Mouse (Mus musculus): ENCODE measurements around the gene Dst. TPM values are rescaled to one million over a fixed set of nuclear protein-coding genes. Genes with fewer than 3 reads are reported as not detected.

Dst gene
- polyA plus RNA-seq, 1 experiment from 2014 or later: 26.3 TPM

GRCm38 (mm10) chr1:34068341-34068740 lies 160.3 kb downstream of the Dst start:
- H3K9ac ChIP-seq (ENCODE audit: low read length): no peak overlapping the region
- H3K4me3 ChIP-seq (ENCODE audit: low read depth, low read length): no peak overlapping the region
- H3K4me1 ChIP-seq (replicated peaks; ENCODE audit: control insufficient read depth, insufficient read depth, low read length): no peaks in the 10 kb centered on the region
- ATAC-seq (replicated peaks; ENCODE audit: low FRiP score): no peak
- 61% methylated on average over 5 of the region's 5 CpGs for WGBS
- H3K4me2 ChIP-seq (ENCODE audit: low read depth, low read length, severe bottlenecking): no peak overlapping the region
- no peaks in the 10 kb centered on the region for H3K9me3 ChIP-seq (ENCODE audit: control insufficient read depth, low read length)
- no peaks in the 10 kb centered on the region for H3K27me3 ChIP-seq (ENCODE audit: control insufficient read depth, insufficient read depth, low read length)
- no peak for DNase-seq (ENCODE audit: low spot score)
- H3K36me3 ChIP-seq (ENCODE audit: control insufficient read depth, insufficient read depth, low read length): no peaks in the 10 kb centered on the region
- no peak overlapping the region for H3K27ac ChIP-seq (ENCODE audit: low read depth, low read length)

- Histone ChIP-seq H3K9me3 (ENCODE audit: control insufficient read depth, low read length) (no peaks in the 10 kb centered on the region), H3K4me1 (replicated peaks; ENCODE audit: control insufficient read depth, insufficient read depth, low read length) (peaks cover 7% of the 10 kb centered on the region), H3K27me3 (ENCODE audit: control insufficient read depth, insufficient read depth, low read length) (no peaks in the 10 kb centered on the region), H3K4me2 (ENCODE audit: low read depth, low read length, severe bottlenecking) (no peak overlapping the region), H3K4me3 (ENCODE audit: low read depth, low read length) (no peak overlapping the region), H3K27ac (ENCODE audit: low read depth, low read length) (no peak overlapping the region), H3K36me3 (ENCODE audit: control insufficient read depth, insufficient read depth, low read length) (no peaks in the 10 kb centered on the region), H3K9ac (ENCODE audit: low read length) (no peak overlapping the region)
- 88% methylated on average over 10 of the region's 10 CpGs for WGBS
- no peak for ATAC-seq (replicated peaks; ENCODE audit: low FRiP score)
- DNase-seq (ENCODE audit: low spot score): no peak
Measured at GRCm38 (mm10) chr1:34069514-34070290, 161.7 kb downstream of the Dst start.

- ATAC-seq (replicated peaks; ENCODE audit: low FRiP score) (no peak), DNase-seq (ENCODE audit: low spot score) (no peak)
- H3K9ac ChIP-seq (ENCODE audit: low read length): no peak overlapping the region
- no peak overlapping the region for H3K4me2 ChIP-seq (ENCODE audit: low read depth, low read length, severe bottlenecking)
- no peak overlapping the region for H3K4me3 ChIP-seq (ENCODE audit: low read depth, low read length)
- H3K27ac ChIP-seq (ENCODE audit: low read depth, low read length): no peak overlapping the region
- H3K4me1 ChIP-seq (replicated peaks; ENCODE audit: control insufficient read depth, insufficient read depth, low read length): peaks cover 10% of the 10 kb centered on the region
- H3K27me3 ChIP-seq (ENCODE audit: control insufficient read depth, insufficient read depth, low read length): no peaks in the 10 kb centered on the region
- 86% methylated on average over 7 of the region's 7 CpGs for WGBS
- H3K36me3 ChIP-seq (ENCODE audit: control insufficient read depth, insufficient read depth, low read length): no peaks in the 10 kb centered on the region
- no peaks in the 10 kb centered on the region for H3K9me3 ChIP-seq (ENCODE audit: control insufficient read depth, low read length)
Measured at GRCm38 (mm10) chr1:34070474-34070873, 162.4 kb downstream of the Dst start.

GRCm38 (mm10) chr1:34070991-34071639 lies 163.1 kb downstream of the Dst start:
- H3K36me3 ChIP-seq (ENCODE audit: control insufficient read depth, insufficient read depth, low read length): no peaks in the 10 kb centered on the region
- WGBS: 89% methylated on average over 6 of the region's 6 CpGs
- no peaks in the 10 kb centered on the region for H3K27me3 ChIP-seq (ENCODE audit: control insufficient read depth, insufficient read depth, low read length)
- H3K4me1 ChIP-seq (replicated peaks; ENCODE audit: control insufficient read depth, insufficient read depth, low read length): peaks cover 10% of the 10 kb centered on the region
- no peak overlapping the region for H3K27ac ChIP-seq (ENCODE audit: low read depth, low read length)
- ATAC-seq (replicated peaks; ENCODE audit: low FRiP score) (no peak), DNase-seq (ENCODE audit: low spot score) (no peak)
- no peaks in the 10 kb centered on the region for H3K9me3 ChIP-seq (ENCODE audit: control insufficient read depth, low read length)
- no peak overlapping the region for H3K4me2 ChIP-seq (ENCODE audit: low read depth, low read length, severe bottlenecking)
- no peak overlapping the region for H3K4me3 ChIP-seq (ENCODE audit: low read depth, low read length)
- no peak overlapping the region for H3K9ac ChIP-seq (ENCODE audit: low read length)

- peaks cover 10% of the 10 kb centered on the region for H3K4me1 ChIP-seq (replicated peaks; ENCODE audit: control insufficient read depth, insufficient read depth, low read length)
- H3K27ac ChIP-seq (ENCODE audit: low read depth, low read length): no peak overlapping the region
- no peaks in the 10 kb centered on the region for H3K27me3 ChIP-seq (ENCODE audit: control insufficient read depth, insufficient read depth, low read length)
- no peak overlapping the region for H3K4me2 ChIP-seq (ENCODE audit: low read depth, low read length, severe bottlenecking)
- ATAC-seq (replicated peaks; ENCODE audit: low FRiP score) (no peak), DNase-seq (ENCODE audit: low spot score) (no peak)
- no peaks in the 10 kb centered on the region for H3K36me3 ChIP-seq (ENCODE audit: control insufficient read depth, insufficient read depth, low read length)
- no peak overlapping the region for H3K9ac ChIP-seq (ENCODE audit: low read length)
- H3K4me3 ChIP-seq (ENCODE audit: low read depth, low read length): no peak overlapping the region
- H3K9me3 ChIP-seq (ENCODE audit: control insufficient read depth, low read length): no peaks in the 10 kb centered on the region
- WGBS: 88% methylated on average over 7 of the region's 7 CpGs
Measured at GRCm38 (mm10) chr1:34072262-34072661, 164.2 kb downstream of the Dst start.

GRCm38 (mm10) chr1:34073436-34074169 lies 165.6 kb downstream of the Dst start:
- Histone ChIP-seq H3K36me3 (ENCODE audit: control insufficient read depth, insufficient read depth, low read length) (no peaks in the 10 kb centered on the region), H3K27ac (ENCODE audit: low read depth, low read length) (no peak overlapping the region), H3K4me2 (ENCODE audit: low read depth, low read length, severe bottlenecking) (no peak overlapping the region), H3K4me3 (ENCODE audit: low read depth, low read length) (no peak overlapping the region), H3K27me3 (ENCODE audit: control insufficient read depth, insufficient read depth, low read length) (no peaks in the 10 kb centered on the region), H3K9me3 (ENCODE audit: control insufficient read depth, low read length) (no peaks in the 10 kb centered on the region), H3K9ac (ENCODE audit: low read length) (no peak overlapping the region), H3K4me1 (replicated peaks; ENCODE audit: control insufficient read depth, insufficient read depth, low read length) (peaks cover 10% of the 10 kb centered on the region)
- ATAC-seq (replicated peaks; ENCODE audit: low FRiP score) (peak; percentile 34; the same call in 1 of the 2 replicates), DNase-seq (ENCODE audit: low spot score) (no peak)
- 35% methylated on average over 10 of the region's 10 CpGs for WGBS

GRCm38 (mm10) chr1:34074245-34075187 lies 166.5 kb downstream of the Dst start:
- WGBS: 11% methylated on average over 15 of the region's 15 CpGs
- Histone ChIP-seq H3K27me3 (ENCODE audit: control insufficient read depth, insufficient read depth, low read length) (no peaks in the 10 kb centered on the region), H3K27ac (ENCODE audit: low read depth, low read length) (no peak overlapping the region), H3K36me3 (ENCODE audit: control insufficient read depth, insufficient read depth, low read length) (no peaks in the 10 kb centered on the region), H3K4me1 (replicated peaks; ENCODE audit: control insufficient read depth, insufficient read depth, low read length) (peaks cover 10% of the 10 kb centered on the region), H3K4me3 (ENCODE audit: low read depth, low read length) (no peak overlapping the region), H3K9ac (ENCODE audit: low read length) (no peak overlapping the region), H3K9me3 (ENCODE audit: control insufficient read depth, low read length) (no peaks in the 10 kb centered on the region), H3K4me2 (ENCODE audit: low read depth, low read length, severe bottlenecking) (no peak overlapping the region)
- ATAC-seq (replicated peaks; ENCODE audit: low FRiP score) (peak; percentile 52), DNase-seq (ENCODE audit: low spot score) (peak; percentile 54)

Measured in forebrain, embryonic 11.5 days (tissue).